Mouse (Mus musculus): ENCODE results near the gene Ddn. TPM values are rescaled to one million over a fixed set of nuclear protein-coding genes. Genes with fewer than 3 reads are reported as not detected.

Ddn gene
- polyA plus RNA-seq, 1 experiment from 2014 or later, result 0.04 TPM

DNA sequence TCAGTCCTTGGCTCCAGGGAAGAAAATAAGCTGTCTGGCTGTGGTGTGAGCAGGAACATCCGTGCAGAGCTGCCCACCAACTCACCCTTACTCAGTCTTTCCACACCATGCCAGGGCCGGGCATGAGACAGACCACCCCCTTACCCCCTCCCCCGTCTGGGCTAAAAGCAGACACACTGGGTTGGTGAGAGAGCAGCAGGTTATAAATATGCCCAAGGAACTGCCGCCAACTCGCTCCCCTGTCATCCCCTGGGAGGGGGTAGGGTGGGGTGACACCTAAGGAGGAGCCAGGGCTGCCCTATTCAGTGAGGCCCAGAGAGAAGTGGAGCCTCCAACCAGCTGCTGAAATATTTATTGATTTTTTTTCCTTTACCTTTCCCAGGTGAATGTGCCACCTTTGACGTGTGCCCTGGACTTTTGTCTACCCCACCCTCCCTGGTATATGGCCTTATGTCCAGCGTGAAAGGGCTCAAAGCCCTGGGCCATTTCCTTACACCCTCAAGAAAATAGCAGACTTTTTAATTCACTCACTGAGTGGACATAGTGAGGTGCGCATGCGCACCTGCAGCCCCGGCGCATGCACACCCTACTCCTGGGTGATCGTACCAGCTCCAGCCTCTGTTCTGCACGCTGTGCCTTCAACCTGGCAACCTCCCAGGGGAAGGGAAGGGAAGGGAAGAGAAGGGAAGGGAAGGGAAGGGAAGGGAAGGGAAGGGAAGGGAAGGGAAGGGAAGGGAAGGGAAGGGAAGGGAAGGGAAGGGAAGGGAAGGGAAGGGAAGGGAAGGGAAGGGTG lies 12.3 kb downstream of the Ddn start:
- Histone ChIP-seq H3K9me3 (replicated peaks) (no peaks in the 10 kb centered on the region), H3K27ac (ENCODE audit: poor library complexity, severe bottlenecking) (no peak overlapping the region), H3K27me3 (replicated peaks) (peaks cover 100% of the 10 kb centered on the region), H3K9ac (no peak overlapping the region), H3K4me1 (replicated peaks) (peaks cover 29% of the 10 kb centered on the region), H3K4me2 (peak overlapping the region; percentile 13; the same call in 1 of the 2 replicates), H3K4me3 (no peak overlapping the region), H3K36me3 (no peaks in the 10 kb centered on the region)
- 6% methylated on average over 13 of the region's 13 CpGs for WGBS
- no peak for ATAC-seq (ENCODE audit: insufficient number of reproducible peaks, low FRiP score)

- 4% methylated on average over 13 of the region's 13 CpGs for WGBS
- no peak for ATAC-seq (ENCODE audit: insufficient number of reproducible peaks, low FRiP score)
- Histone ChIP-seq H3K27me3 (replicated peaks) (peaks cover 99% of the 10 kb centered on the region), H3K9me3 (replicated peaks) (no peaks in the 10 kb centered on the region), H3K4me2 (no peak overlapping the region), H3K9ac (no peak overlapping the region), H3K36me3 (no peaks in the 10 kb centered on the region), H3K4me3 (no peak overlapping the region), H3K4me1 (replicated peaks) (peaks cover 54% of the 10 kb centered on the region), H3K27ac (ENCODE audit: poor library complexity, severe bottlenecking) (no peak overlapping the region)
Observed at GRCm38 (mm10) chr15:98793141-98793698, 16.1 kb downstream of the Ddn start.

GRCm38 (mm10) chr15:98792233-98793020 lies 16.9 kb downstream of the Ddn start:
- ATAC-seq (ENCODE audit: insufficient number of reproducible peaks, low FRiP score), result no peak
- 2% methylated on average over 75 of the region's 75 CpGs for WGBS
- H3K9ac ChIP-seq, result no peak overlapping the region
- H3K9me3 ChIP-seq (replicated peaks), result no peaks in the 10 kb centered on the region
- peak overlapping the region; percentile 30 for H3K4me3 ChIP-seq
- H3K27ac ChIP-seq (ENCODE audit: poor library complexity, severe bottlenecking), result no peak overlapping the region
- H3K4me2 ChIP-seq, result peak overlapping the region; percentile 41
- H3K27me3 ChIP-seq (replicated peaks), result peaks cover 99% of the 10 kb centered on the region
- H3K4me1 ChIP-seq (replicated peaks), result peaks cover 48% of the 10 kb centered on the region
- H3K36me3 ChIP-seq, result no peaks in the 10 kb centered on the region

GRCm38 (mm10) chr15:98791771-98792170 lies 17.5 kb downstream of the Ddn start:
- WGBS, result 2% methylated on average over 23 of the region's 23 CpGs
- Histone ChIP-seq H3K4me2 (peak overlapping the region; percentile 62; the same call in 1 of the 2 replicates), H3K27me3 (replicated peaks) (peaks cover 97% of the 10 kb centered on the region), H3K9me3 (replicated peaks) (no peaks in the 10 kb centered on the region), H3K9ac (no peak overlapping the region), H3K27ac (ENCODE audit: poor library complexity, severe bottlenecking) (no peak overlapping the region), H3K36me3 (no peaks in the 10 kb centered on the region), H3K4me3 (peak overlapping the region; percentile 35), H3K4me1 (replicated peaks) (peaks cover 43% of the 10 kb centered on the region)
- no peak for ATAC-seq (ENCODE audit: insufficient number of reproducible peaks, low FRiP score)

DNA sequence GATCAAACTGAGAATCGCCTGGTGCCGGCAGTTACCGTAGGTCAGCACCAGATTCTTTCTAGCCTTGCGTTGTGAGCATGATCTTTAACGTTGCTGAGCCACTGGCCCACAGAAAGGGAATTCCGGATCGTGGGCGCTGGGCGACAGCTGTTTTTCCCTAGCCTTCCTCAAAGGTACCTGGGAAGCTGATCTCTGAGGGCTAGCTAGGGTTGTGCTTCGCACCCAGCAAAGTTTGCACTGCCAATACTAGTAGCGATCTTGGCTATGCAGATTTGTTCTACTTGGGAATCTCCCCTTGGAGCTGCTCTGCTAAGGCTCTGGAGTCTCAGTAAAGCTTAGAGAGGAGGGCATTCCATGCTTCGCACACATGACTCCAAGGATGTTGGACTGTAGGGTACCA lies 18.1 kb downstream of the Ddn start:
- Histone ChIP-seq H3K4me2 (peak overlapping the region; percentile 62), H3K9ac (no peak overlapping the region)
- ATAC-seq (ENCODE audit: insufficient number of reproducible peaks, low FRiP score), result no peak

DNA sequence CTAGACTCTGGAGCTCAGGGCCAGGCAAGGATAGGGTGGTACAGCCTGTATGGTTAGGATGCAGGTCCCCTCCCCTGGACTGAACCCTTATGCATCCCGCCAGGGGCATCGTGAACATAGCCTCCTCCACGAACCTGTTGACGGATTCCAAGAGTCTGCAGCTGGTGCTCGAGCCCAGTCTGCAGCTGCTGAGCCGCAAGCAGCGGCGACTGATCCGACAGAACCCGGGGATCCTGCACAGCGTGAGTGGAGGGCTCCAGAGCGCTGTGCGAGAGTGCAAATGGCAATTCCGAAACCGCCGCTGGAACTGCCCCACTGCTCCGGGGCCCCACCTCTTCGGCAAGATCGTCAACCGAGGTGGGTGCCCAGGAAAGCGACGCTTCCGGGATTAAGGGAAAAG lies 18.5 kb downstream of the Ddn start:
- H3K4me2 ChIP-seq, result peak overlapping the region; percentile 62

More for the DNA sequence above, 18.1 kb downstream of the Ddn start:
- WGBS, result under 1% methylated on average over 12 of the region's 12 CpGs
- Histone ChIP-seq H3K27ac (ENCODE audit: poor library complexity, severe bottlenecking) (no peak overlapping the region), H3K9me3 (replicated peaks) (no peaks in the 10 kb centered on the region), H3K27me3 (replicated peaks) (peaks cover 96% of the 10 kb centered on the region), H3K4me3 (peak overlapping the region; percentile 35), H3K4me1 (replicated peaks) (peaks cover 38% of the 10 kb centered on the region), H3K36me3 (no peaks in the 10 kb centered on the region)

GRCm38 (mm10) chr15:98789661-98790535 lies 19.4 kb downstream of the Ddn start, which contains the start of gene Wnt1:
TSS of gene Wnt1 (plus strand) at chr15:98789857.
- no peak within 1 kb of the TSS for H3K9ac ChIP-seq
- H3K9me3 ChIP-seq (replicated peaks), result peaks cover 4% of the 10 kb centered on the region
- 3% methylated on average over 51 of the region's 51 CpGs for WGBS
- H3K4me3 ChIP-seq, result peak within 1 kb of the TSS; percentile 35
- peak; percentile 40 for ATAC-seq (ENCODE audit: insufficient number of reproducible peaks, low FRiP score)
- H3K36me3 ChIP-seq, result no peaks in the 10 kb centered on the region
- H3K27me3 ChIP-seq (replicated peaks), result peaks cover 93% of the 10 kb centered on the region
- H3K27ac ChIP-seq (ENCODE audit: poor library complexity, severe bottlenecking), result no peak within 1 kb of the TSS
- H3K4me2 ChIP-seq, result peak within 1 kb of the TSS; percentile 62
- peaks cover 38% of the 10 kb centered on the region for H3K4me1 ChIP-seq (replicated peaks)

More for the DNA sequence above, 18.5 kb downstream of the Ddn start:
- H3K4me3 ChIP-seq, result peak overlapping the region; percentile 35
- no peak overlapping the region for H3K9ac ChIP-seq
- no peak for ATAC-seq (ENCODE audit: insufficient number of reproducible peaks, low FRiP score)
- H3K9me3 ChIP-seq (replicated peaks), result peaks cover 2% of the 10 kb centered on the region
- peaks cover 38% of the 10 kb centered on the region for H3K4me1 ChIP-seq (replicated peaks)
- H3K27me3 ChIP-seq (replicated peaks), result peaks cover 93% of the 10 kb centered on the region
- H3K27ac ChIP-seq (ENCODE audit: poor library complexity, severe bottlenecking), result no peak overlapping the region
- no peaks in the 10 kb centered on the region for H3K36me3 ChIP-seq
- under 1% methylated on average over 23 of the region's 23 CpGs for WGBS

DNA sequence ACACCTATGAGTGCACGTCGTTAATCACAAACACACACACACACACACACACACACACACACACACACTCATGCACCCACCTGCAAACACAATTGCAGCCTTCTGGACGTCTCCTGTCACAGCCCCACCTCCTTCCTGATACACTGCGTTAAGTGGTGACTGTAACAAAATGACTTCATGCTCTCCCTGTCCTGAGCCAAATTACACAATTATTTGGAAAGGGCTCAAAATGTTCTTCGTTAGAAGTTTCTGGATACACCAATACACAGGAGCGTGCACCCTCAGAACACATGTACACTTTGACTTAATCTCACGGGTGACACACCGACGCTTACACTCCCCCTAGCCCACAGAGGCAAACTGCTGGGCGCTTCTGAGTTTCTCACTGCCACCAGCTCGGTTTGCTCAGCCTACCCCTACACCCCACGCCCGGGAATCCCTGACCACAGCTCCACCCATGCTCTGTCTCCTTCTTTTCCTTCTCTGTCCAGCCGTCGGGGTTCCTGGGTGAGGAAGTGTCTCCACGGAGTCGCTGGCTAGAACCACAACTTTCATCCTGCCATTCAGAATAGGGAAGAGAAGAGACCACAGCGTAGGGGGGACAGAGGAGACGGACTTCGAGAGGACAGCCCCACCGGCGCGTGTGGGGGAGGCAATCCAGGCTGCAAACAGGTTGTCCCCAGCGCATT lies 20.2 kb downstream of the Ddn start:
- ATAC-seq (ENCODE audit: insufficient number of reproducible peaks, low FRiP score), result no peak
- WGBS, result 14% methylated on average over 24 of the region's 24 CpGs

DNA sequence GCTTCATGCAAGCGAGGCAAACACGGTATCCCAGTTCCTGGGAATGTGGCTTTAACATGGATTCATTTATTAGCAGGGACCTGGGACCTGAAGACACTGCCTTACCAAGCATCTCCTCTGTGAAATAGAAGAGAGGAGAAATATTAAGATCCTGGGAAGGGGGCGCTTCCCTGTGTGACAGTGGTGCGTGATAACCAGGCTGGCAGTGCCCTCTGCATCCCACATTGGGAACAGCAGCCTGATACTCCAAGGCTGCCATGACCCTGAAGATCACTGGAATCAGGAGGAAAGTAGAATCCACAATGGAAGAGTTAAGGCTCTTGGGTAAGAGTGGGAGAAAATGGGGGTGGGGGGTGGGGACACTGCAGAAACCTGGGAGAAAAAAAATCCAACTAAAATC lies 21.4 kb downstream of the Ddn start:
- Histone ChIP-seq H3K36me3 (no peaks in the 10 kb centered on the region), H3K4me1 (replicated peaks) (peaks cover 33% of the 10 kb centered on the region), H3K9ac (no peak overlapping the region), H3K4me2 (no peak overlapping the region), H3K9me3 (replicated peaks) (peaks cover 4% of the 10 kb centered on the region), H3K27me3 (replicated peaks) (peaks cover 79% of the 10 kb centered on the region), H3K4me3 (no peak overlapping the region), H3K27ac (ENCODE audit: poor library complexity, severe bottlenecking) (no peak overlapping the region)
- WGBS, result 39% methylated on average over 4 of the region's 4 CpGs
- ATAC-seq (ENCODE audit: insufficient number of reproducible peaks, low FRiP score), result no peak

More for the DNA sequence above, 20.2 kb downstream of the Ddn start:
- H3K4me2 ChIP-seq, result peak overlapping the region; percentile 55
- H3K27ac ChIP-seq (ENCODE audit: poor library complexity, severe bottlenecking), result no peak overlapping the region
- peaks cover 88% of the 10 kb centered on the region for H3K27me3 ChIP-seq (replicated peaks)
- no peak overlapping the region for H3K9ac ChIP-seq
- peaks cover 38% of the 10 kb centered on the region for H3K4me1 ChIP-seq (replicated peaks)
- peak overlapping the region; percentile 31 for H3K4me3 ChIP-seq
- no peaks in the 10 kb centered on the region for H3K36me3 ChIP-seq
- H3K9me3 ChIP-seq (replicated peaks), result peaks cover 4% of the 10 kb centered on the region

- Histone ChIP-seq H3K4me3 (no peak overlapping the region), H3K27ac (ENCODE audit: poor library complexity, severe bottlenecking) (no peak overlapping the region), H3K27me3 (replicated peaks) (peaks cover 77% of the 10 kb centered on the region), H3K4me2 (no peak overlapping the region), H3K36me3 (no peaks in the 10 kb centered on the region), H3K9me3 (replicated peaks) (peaks cover 4% of the 10 kb centered on the region), H3K9ac (no peak overlapping the region), H3K4me1 (replicated peaks) (peaks cover 14% of the 10 kb centered on the region)
- 36% methylated on average over 7 of the region's 7 CpGs for WGBS
- ATAC-seq (ENCODE audit: insufficient number of reproducible peaks, low FRiP score), result no peak
Observed at GRCm38 (mm10) chr15:98785744-98786143, 23.5 kb downstream of the Ddn start.
